Mouse (Mus musculus) left cerebral cortex, postnatal 25 days (tissue): Measurements from ENCODE around the gene Suclg1. TPM values are rescaled to one million over a fixed set of nuclear protein-coding genes. Genes with fewer than 3 reads are reported as not detected.

Experiments
- DNase-seq, 2 experiments: peaks; one replicate each; pipeline ENCODE4 v3.0.0; 2022; ENCODE audit warnings: low spot score in 2 of 2, mixed read lengths in 1 of 2
- intact Hi-C: fragments of 180-260 bp; cut with DNase I; formaldehyde crosslinking; loops from one replicate; pipeline ENCODE4 v1.15.1; 2025
- total RNA-seq, 2 experiments: library from RNA; stranded (reverse); gene quantifications; 2 replicates each; pipeline ENCODE4 v1.2.3; 2021

Suclg1 gene
- 100 to 1,000 TPM; 123 to 129 TPM for total RNA-seq

DNA sequence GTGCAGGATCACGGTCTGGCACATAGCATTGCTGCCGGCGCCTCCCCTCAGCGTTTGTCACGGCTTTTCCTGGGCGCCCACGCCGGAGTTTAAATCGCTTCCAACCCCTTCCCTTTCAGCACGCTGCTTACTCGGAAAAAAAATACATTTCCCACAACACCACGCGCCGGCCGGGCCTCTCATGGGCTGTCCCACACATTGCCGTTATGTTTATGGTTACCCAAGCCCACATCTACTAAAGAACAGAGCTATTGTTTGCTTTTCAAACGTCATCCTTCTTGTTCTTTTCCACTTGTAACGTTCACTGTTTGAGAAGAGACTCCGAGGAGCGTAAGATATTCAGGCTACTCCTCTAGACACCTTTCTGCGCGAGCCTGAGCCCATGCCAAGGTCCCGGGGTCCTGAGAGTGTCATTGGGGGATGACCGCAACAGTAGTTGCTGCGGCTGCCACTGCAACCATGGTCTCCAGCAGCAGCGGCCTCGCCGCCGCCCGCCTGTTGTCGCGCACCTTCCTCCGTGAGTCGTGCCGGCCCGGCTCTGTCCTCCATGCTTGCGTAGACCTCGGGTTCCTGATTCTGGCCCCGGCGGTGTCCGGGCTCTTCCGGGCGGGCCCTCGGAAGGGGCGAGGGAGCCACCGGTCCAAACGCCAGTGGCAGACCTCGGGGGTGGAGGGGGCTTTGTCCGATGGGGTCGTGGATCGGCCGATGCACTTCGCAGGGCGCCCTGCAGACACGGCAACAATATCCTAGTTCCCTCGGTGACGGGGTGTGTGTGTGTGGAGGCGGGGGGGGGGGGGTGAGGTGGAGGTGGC, at the start of gene Suclg1:
Gene Suclg1 (plus strand): TSS at position 146 of the 812 bp plus-strand sequence.
- intact Hi-C loops: no loop called here
- DNase-seq: peak; percentile 93 to 95

GRCm38 (mm10) chr6:73203724-73204123, 44.5 kb upstream of the Suclg1 start:
- no peak for DNase-seq
- intact Hi-C loops: no loop called here

GRCm38 (mm10) chr6:73204937-73205336, 43.2 kb upstream of the Suclg1 start:
- no peak for DNase-seq
- intact Hi-C loops: no loop called here

DNA sequence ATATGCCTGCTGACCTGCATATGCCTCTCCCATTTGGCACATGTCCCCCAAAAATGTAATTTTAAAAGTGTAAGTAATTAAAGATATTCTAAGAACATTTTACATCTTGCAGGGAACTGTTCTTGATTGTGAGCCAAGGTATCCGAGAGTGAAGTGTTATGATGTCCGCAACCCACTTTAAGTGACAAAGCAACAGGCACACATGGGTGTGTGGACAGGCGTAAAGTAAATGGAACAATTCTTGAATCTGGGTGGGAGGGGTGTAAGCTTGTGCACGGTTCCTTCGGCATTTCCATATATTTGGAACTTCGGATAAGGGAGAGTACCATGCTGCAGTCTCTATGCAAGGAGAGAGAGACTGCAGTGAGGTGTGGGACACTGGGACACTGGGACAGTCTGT, 38.6 kb upstream of the Suclg1 start:
- peak in 1 of 2 experiments; percentile 57 for DNase-seq
- intact Hi-C loops: no loop called here

DNA sequence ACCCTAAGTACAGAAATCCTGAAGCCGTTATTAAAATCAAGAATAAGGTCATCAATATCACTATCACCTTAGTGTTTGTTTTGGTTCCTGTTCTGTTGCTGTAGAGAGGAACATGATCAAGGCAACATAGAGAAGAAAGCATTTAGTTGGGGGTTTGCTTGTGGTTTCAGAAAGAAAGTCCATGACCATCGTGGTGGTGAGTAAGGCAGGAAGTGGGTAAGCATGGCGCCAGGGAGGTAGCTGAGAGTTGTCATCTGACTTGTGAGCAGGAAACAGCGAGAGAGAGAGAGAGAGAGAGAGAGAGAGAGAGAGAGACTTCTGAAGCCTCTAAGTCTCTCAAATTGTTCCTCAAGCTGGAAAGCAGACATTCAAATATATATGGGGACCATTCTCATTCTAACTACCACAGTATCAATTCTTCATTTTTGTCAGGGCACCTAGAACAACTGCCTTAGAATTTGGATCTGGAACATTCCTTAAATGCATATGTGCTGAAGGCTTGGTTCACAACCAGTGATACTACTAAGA, 37.7 kb upstream of the Suclg1 start:
- DNase-seq: no peak
- intact Hi-C loops: no loop called here

GRCm38 (mm10) chr6:73211036-73211435, 37.1 kb upstream of the Suclg1 start:
- DNase-seq: no peak
- intact Hi-C loops: no loop called here

- DNase-seq: no peak
- intact Hi-C loops: no loop called here
Observed at GRCm38 (mm10) chr6:73211602-73212001, 36.6 kb upstream of the Suclg1 start.

DNA sequence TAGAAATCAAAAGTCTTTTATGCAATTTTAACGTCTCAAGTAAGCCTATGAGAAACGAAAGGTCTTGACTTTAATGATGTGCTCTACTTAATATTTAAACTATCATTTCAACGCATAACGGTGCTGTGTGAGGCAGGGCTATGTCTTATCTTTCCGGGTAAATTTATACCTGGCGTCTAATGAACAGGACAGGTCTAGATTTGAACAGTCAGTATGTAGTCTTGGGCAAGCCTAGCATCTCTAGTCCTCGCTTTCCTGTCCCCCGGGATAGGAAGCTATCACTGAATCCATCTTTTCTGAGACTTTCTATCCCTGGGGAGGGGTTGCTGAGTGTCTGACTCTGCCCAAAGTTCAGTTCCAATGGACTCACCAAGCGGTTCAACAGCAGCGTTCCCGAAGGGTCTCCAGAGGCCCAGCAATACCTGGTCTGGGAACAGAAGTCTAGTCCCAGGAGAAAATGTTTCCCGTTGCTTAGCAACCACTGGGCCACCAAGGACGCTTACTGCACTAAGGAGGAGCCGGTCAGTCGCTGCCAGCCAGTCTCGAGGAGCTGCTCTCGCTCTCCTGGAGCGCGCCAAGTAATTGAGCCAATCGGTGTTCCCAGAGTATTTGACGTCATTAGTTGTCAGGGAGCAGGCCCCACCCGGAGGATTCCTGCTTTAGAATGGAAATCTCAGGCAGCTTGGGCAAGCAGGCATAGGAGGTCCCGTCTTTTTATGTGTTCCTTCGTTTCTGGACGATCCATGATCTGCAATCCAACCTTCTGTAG, 26.8 kb upstream of the Suclg1 start, which contains the start of gene Dnah6:
Gene Dnah6 (minus strand): TSS at position 463 of the 769 bp plus-strand sequence.
- peak; percentile 89 to 98 for DNase-seq
- intact Hi-C loops: no loop called here

DNA sequence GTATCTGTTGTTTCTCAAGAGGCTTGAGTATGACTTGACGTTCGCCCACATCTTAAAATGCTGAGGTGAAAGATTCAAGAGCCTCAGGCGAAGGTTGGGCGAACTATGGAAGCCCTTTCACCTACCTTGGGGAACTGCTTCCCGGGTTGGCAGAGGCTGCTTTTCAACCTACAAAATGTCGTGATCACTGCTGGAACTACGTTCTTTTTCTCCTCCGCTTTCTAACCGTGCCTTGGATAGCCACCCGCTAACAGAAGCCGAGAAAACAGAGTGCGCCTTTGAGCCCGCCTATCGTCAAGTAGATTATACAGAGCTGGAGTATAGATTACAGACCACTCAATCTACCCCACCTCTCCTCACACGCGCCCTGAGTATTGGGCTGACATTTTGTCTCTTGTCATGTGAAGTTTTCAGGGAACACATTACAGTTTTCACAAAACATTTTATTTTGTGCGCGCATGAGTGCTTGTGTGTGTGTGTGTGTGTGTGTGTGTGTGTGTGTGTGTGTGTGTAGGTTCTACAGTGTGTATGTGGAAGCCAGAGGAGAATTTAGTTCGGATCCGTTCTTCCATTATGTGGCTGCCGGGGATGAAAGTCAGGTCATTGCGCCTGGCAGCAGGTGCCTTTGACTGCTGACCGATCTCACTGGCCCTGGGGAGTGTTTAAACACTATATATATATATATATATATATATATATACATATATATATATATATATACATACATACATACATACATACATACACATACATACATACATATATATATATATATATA, 26.0 kb upstream of the Suclg1 start:
- intact Hi-C loops: no loop called here
- peak in 1 of 2 experiments; percentile 60 for DNase-seq

DNA sequence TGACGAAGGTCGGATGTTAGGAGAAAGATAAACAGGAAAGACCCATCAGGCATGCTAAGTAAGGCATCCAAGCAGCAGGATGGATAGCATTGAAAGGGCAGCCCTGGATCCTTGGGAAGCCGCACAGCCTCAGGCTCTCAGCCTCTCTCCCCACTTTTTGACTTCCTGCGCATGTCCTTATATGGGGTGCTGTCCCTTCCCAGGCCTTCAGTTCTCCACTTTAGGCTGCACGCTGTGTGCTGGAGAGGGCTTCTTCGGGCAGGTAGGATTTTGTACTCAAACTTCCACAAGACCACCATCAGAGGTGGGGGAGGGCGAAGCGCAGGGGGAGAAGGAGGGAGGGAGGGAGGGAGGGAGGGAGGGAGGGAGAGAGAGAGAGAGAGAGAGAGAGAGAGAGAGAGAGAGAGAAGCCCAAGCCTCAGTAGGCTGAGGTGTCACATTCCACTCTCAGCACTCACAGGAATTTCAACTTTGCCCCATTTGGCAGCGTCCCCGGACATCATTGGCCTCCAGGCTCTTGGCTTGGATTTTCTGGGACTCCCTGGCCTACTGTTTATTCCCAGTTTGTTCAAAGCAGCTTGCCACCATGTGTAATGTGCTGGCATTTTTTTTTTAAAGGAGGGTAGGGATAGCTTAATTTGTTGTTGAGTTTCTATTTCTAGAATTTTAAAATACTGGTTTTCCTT, 25.2 kb upstream of the Suclg1 start:
- intact Hi-C loops: no loop called here
- peak; percentile 33 to 47 for DNase-seq

- peak in 1 of 2 experiments; percentile 44 for DNase-seq
- intact Hi-C loops: loop anchor here (5.0 kb wide), 2 partner anchors 70 to 590 kb away; no protein-coding TSS in a partner anchor
Observed at GRCm38 (mm10) chr6:73227376-73228158, 20.6 kb upstream of the Suclg1 start.

DNA sequence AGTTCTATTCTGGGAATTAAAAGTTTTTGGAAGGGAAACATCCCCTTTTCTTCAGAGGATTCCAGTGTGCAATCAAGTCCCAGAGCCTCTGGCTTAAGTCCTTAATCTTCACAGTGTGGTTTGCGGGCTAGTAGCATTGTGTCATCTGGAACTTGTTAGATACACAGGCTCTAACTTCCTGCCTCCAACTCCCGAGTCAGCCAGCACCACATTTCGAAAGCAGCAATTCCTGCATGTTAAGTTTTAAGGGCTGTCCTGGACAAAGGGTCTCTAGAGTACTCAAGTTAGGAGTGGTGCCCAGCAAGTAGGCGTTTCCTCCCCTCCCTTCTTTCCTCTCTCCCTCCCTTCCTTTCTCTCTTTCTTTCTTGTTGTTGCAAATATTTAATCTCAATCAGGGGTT, 19.8 kb upstream of the Suclg1 start:
- DNase-seq: no peak
- intact Hi-C loops: loop anchor here (5.0 kb wide), 2 partner anchors 71 to 591 kb away; no protein-coding TSS in a partner anchor

DNA sequence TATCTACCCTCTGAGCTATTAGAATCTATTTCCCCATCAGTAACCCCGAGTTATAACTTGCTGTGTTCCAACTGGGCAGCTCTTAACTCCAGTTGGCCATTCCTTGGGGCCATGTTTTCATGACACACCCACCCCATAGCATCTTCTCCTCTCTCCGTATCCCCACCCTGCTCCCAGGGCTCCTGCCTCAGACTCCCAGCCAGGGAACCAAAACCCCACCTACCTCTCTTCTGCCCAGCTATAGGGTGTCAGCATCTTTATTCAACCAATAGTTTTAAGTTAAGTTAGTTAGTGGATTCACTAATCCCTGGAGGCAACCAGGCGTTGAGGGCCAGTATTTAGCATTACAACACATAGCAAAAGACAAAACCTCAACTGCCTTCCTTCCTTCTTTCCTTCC, 19.3 kb upstream of the Suclg1 start:
- intact Hi-C loops: loop anchor here (5.0 kb wide), 2 partner anchors 72 to 592 kb away; no protein-coding TSS in a partner anchor
- no peak for DNase-seq

GRCm38 (mm10) chr6:73232152-73232584, 16.0 kb upstream of the Suclg1 start:
- intact Hi-C loops: no loop called here
- no peak for DNase-seq

DNA sequence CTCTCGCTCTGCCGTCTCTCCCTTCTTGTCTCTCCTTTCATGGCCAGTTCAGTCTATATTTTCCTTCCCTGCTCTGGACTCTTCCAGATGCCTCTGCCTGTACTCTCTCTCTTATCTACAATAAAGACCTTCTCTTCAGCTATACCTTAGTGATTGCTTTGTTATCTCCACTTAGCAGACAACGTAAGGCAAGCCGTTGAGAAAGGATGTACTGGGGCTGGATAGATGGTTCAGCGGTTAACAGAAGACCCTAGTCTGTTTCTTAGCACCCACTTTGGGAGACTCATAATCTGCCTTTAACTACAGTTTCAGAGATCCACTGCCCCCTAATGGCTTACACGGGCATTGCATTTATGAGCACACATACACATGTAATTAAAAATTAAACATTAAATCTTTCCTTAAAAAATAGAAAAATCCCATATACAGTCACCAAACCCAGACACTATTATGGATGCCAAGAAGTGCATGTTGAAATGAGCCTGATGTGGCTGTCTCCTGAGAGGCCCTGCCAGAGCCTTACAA, 14.9 kb upstream of the Suclg1 start:
- DNase-seq: no peak
- intact Hi-C loops: no loop called here

- peak in 1 of 2 experiments; percentile 59 for DNase-seq
- intact Hi-C loops: loop anchor here (2.0 kb wide), 1 partner anchor 294 kb away; no protein-coding TSS in a partner anchor
Observed at GRCm38 (mm10) chr6:73234302-73234900, 13.8 kb upstream of the Suclg1 start.

DNA sequence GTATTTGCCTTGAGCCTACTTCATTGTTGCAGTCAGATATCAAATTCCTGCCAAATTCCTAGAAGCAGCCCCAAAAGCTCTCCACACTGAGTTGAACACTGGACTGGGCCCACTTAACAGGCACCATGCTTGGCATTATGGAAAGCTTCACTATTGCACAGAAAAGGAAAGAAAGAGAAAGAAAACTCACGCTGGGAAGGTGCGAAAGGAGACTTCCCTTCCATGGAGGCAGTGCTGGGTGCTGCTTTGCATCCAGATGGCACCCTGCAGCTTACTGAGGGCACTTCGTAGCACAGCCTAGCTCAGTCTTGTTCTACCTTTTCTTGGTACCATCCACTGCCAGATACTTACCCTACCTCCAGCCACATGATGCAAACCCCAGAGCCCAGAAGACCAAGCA, 12.5 kb upstream of the Suclg1 start:
- DNase-seq: no peak
- intact Hi-C loops: loop anchor here (2.0 kb wide), 1 partner anchor 295 kb away; no protein-coding TSS in a partner anchor
